Mouse (Mus musculus) bone marrow, adult 2 months (tissue): ENCODE measurements at regions not wholly inside any gene's neighbourhood (a gene's known extent, or its start where the extent isn't known, plus 50 kb on each side); places are given as distances from the start of the nearest gene placed in this dataset.

ENCODE experiments used
- H3K27ac ChIP-seq: fragments of 200-500 bp; 2 replicates; pipeline ENCODE4 v1.5.1; 2012; ENCODE audit warnings: low read depth, mild to moderate bottlenecking, control low read depth, inconsistent platforms, low read length; ENCODE audit not compliant: control insufficient read depth, poor library complexity, insufficient read depth
- H3K4me1 ChIP-seq: fragments of 200-500 bp; 2 replicates; pipeline ENCODE4 v1.6.1; 2011; ENCODE audit warnings: low read length; ENCODE audit not compliant: control insufficient read depth, insufficient read depth
- H3K4me3 ChIP-seq: fragments of 200-500 bp; replicated peaks from 2 replicates; pipeline ENCODE3; 2011; ENCODE audit warnings: mild to moderate bottlenecking, low read depth, low read length, control low read depth; ENCODE audit not compliant: control insufficient read depth
- CTCF ChIP-seq: fragments of 200-500 bp; IDR thresholded peaks from 2 replicates; pipeline ENCODE4 v1.5.1; 2011; ENCODE audit warnings: low read length, control low read depth; ENCODE audit not compliant: control insufficient read depth, insufficient read depth
- POLR2A ChIP-seq: fragments of 200-500 bp; IDR thresholded peaks from 2 replicates; pipeline ENCODE4 v1.6.1; 2011; ENCODE audit warnings: low read depth, mild to moderate bottlenecking, control low read depth, low read length, borderline replicate concordance; ENCODE audit not compliant: control insufficient read depth
- WGBS: fragments of 180-500 bp; shearing (Covaris S2); methylation state at CpG from one replicate; pipeline ENCODE4 v1.1.7; 2018; 5-methylcytosine and 5-hydroxymethylcytosine counted together

GRCm38 (mm10) chr10:37495467-37495866 is 356.7 kb upstream of the Marcks start:
- no peak for TF ChIP-seq CTCF
- TF ChIP-seq POLR2A: no peak
- no peak overlapping the region for H3K27ac ChIP-seq
- no peaks in the 10 kb centered on the region for H3K4me1 ChIP-seq
- 67% methylated on average over 1 of the region's 1 CpGs for WGBS
- H3K4me3 ChIP-seq: no peak overlapping the region

DNA sequence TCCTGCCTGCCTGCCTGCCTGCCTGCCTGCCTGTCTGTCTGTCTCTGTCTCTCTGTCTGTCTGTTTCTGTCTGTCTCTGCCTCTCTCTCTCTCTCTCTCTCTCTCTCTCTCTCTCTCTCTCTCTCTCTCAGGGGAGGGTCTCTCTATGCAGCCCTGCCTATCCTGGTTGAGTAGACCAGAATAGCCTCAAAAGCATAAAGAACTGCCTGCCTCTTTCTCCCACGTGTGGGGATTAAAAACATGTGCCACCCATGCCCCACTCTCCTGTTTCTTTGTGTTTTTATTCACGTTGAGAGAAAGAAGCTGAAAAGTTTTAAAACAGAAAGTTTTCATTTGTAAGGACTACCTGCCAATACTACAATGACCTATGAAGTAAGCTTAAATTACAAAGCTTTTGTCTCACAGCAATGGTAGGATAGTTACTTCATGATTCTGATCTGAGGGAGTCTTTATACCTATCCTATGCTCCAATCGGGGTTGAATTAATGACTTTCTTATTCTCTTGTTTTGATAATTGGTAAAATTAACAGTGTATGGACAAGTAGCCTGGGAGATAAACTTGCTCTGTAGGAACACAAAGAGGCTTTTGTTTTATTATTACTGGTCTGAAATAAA is 355.9 kb upstream of the Marcks start:
- no peak for TF ChIP-seq CTCF
- no peaks in the 10 kb centered on the region for H3K4me1 ChIP-seq
- H3K27ac ChIP-seq: no peak overlapping the region
- 61% methylated on average over 3 of the region's 3 CpGs for WGBS
- H3K4me3 ChIP-seq: no peak overlapping the region

- H3K4me1 ChIP-seq: no peaks in the 10 kb centered on the region
- no peak overlapping the region for H3K4me3 ChIP-seq
- 79% methylated on average over 2 of the region's 2 CpGs for WGBS
- no peak for TF ChIP-seq CTCF
- TF ChIP-seq POLR2A: no peak
- no peak overlapping the region for H3K27ac ChIP-seq
Observed at GRCm38 (mm10) chr10:37494098-37494497, 355.4 kb upstream of the Marcks start.

DNA sequence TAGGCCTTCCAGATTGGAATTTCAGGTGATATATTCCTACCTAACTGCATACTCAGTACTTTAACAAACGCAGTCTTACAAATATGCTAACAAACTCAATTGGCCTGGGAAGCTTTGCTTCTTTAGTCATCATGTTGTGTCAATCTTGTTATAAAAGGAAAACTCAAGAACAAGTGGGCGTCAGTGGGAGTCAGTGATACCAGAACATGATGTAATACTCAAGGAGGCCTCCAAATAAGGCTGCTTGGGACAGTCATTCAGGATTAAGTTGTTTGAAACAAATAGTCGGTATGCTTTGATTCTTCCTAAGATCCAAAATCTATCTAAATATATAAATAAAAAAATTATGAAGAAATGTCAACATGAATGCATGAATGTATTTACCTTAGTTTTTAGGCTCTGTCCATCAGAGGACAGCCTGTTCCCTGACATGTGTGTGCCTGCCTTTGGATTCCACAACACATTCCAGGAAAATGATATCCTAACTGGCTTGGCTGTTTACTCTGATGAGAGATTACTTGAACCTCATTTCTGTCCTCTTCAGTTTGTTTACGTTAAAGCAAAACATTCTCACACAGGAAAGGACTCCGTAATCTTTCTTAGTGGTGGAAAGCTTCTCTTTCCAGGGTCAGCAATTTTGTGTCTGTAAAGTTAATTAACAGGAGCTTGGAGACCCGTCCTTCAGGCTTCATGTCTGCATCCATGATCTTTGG is 345.7 kb upstream of the Marcks start:
- WGBS: 75% methylated on average over 6 of the region's 6 CpGs
- no peaks in the 10 kb centered on the region for H3K4me1 ChIP-seq

DNA sequence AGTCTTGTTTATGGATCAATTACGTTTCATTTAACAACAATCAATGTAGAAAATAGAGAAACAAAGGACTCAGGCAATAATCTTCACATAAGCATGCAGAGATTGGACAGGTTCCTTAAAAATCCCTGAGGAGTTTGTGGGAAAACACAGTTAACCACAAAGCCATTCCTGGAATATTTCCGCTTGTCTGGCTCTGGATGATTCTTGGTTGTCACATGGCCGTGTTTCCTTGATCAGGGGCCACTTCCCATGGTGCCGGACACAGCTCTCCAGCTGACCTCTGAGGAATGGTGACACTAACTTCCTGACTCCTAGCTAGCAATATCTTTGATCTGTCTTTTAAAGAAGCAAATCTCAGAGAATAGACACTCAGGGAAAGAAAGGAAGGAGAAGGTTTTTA is 344.8 kb upstream of the Marcks start:
- Histone ChIP-seq H3K4me1 (no peaks in the 10 kb centered on the region), H3K27ac (no peak overlapping the region), H3K4me3 (no peak overlapping the region)
- WGBS: 70% methylated on average over 4 of the region's 4 CpGs
- TF ChIP-seq CTCF (no peak), POLR2A (no peak)

More for the DNA sequence above, 345.7 kb upstream of the Marcks start:
- Histone ChIP-seq H3K27ac (no peak overlapping the region), H3K4me3 (no peak overlapping the region)
- no peak for TF ChIP-seq POLR2A
- TF ChIP-seq CTCF: no peak

- no peak for TF ChIP-seq CTCF
- TF ChIP-seq POLR2A: no peak
- WGBS: 71% methylated on average over 1 of the region's 1 CpGs
- H3K4me3 ChIP-seq: no peak overlapping the region
Observed at GRCm38 (mm10) chr10:37481879-37482278, 343.2 kb upstream of the Marcks start.

DNA sequence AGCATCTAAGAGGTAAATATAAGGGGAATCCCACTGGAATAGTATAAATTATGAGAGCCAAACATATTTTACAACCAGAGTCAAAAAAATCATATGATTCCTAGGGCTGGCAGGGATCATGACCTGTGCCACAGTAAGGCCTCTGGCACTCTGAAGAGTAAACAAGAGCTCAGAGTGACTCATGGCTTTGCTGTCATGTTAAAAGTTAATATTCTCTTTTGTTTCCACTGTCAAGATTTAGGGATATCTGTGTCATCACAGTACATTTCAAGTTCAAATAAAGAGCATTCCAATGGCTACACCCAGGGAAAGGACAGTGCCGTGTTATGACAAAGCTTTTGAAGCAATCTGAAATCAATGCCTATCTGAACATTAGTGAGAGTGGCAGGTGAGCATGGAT is 341.6 kb upstream of the Marcks start:
- TF ChIP-seq POLR2A (no peak), CTCF (no peak)
- 87% methylated on average over 1 of the region's 1 CpGs for WGBS
- Histone ChIP-seq H3K4me3 (no peak overlapping the region), H3K27ac (no peak overlapping the region), H3K4me1 (no peaks in the 10 kb centered on the region)

More at GRCm38 (mm10) chr10:37481879-37482278, 343.2 kb upstream of the Marcks start:
- Histone ChIP-seq H3K27ac (no peak overlapping the region), H3K4me1 (no peaks in the 10 kb centered on the region)

- 81% methylated on average over 2 of the region's 2 CpGs for WGBS
- Histone ChIP-seq H3K27ac (no peak overlapping the region), H3K4me1 (no peaks in the 10 kb centered on the region), H3K4me3 (no peak overlapping the region)
- TF ChIP-seq CTCF (no peak), POLR2A (no peak)
Observed at GRCm38 (mm10) chr10:37478108-37478507, 339.4 kb upstream of the Marcks start.
